Mouse (Mus musculus) midbrain, embryonic 11.5 days (tissue): ENCODE results near the gene Tex264. TPM values are rescaled to one million over a fixed set of nuclear protein-coding genes. Genes with fewer than 3 reads are reported as not detected.

ENCODE experiments used
- ATAC-seq: fragments of 200-750 bp; cut with Nextera tagmentation; 2 replicates; pipeline ENCODE4 v1.8.0; 2017; ENCODE audit warnings: moderate TSS enrichment, moderate library complexity; ENCODE audit not compliant: low FRiP score
- DNase-seq: peaks from one replicate; pipeline ENCODE4 v3.0.0; 2015; ENCODE audit warnings: low spot score; ENCODE audit errors: missing footprints
- H3K27ac ChIP-seq: fragments of 300-500 bp; sonication (generic); 2 replicates; pipeline ENCODE4 v1.5.1; 2014; ENCODE audit warnings: low read depth, low read length
- H3K27me3 ChIP-seq: fragments of 300-500 bp; sonication (generic); 2 replicates; pipeline ENCODE4 v1.6.1; 2014; ENCODE audit warnings: mild to moderate bottlenecking, low read length, moderate library complexity, mixed read lengths; ENCODE audit not compliant: control insufficient read depth, insufficient read depth
- H3K36me3 ChIP-seq: fragments of 300-500 bp; sonication (generic); 2 replicates; pipeline ENCODE4 v1.6.1; 2014; ENCODE audit warnings: mild to moderate bottlenecking, low read length, moderate library complexity, mixed read lengths; ENCODE audit not compliant: control insufficient read depth, insufficient read depth
- H3K4me1 ChIP-seq: fragments of 300-500 bp; sonication (generic); 2 replicates; pipeline ENCODE4 v1.6.1; 2014; ENCODE audit warnings: low read length; ENCODE audit not compliant: control insufficient read depth, insufficient read depth
- H3K4me2 ChIP-seq: fragments of 300-500 bp; sonication (generic); 2 replicates; pipeline ENCODE4 v1.6.1; 2014; ENCODE audit warnings: mild to moderate bottlenecking, moderate library complexity
- H3K4me3 ChIP-seq: fragments of 300-500 bp; sonication (generic); 2 replicates; pipeline ENCODE4 v1.5.1; 2014; ENCODE audit warnings: low read depth, low read length
- H3K9ac ChIP-seq: fragments of 300-500 bp; sonication (generic); 2 replicates; pipeline ENCODE4 v1.6.1; 2014; ENCODE audit warnings: low read length
- H3K9me3 ChIP-seq: fragments of 300-500 bp; sonication (generic); 2 replicates; pipeline ENCODE4 v1.6.1; 2016; ENCODE audit warnings: low read length; ENCODE audit not compliant: control insufficient read depth
- WGBS: fragments of 180-500 bp; shearing (Covaris S2); extraction: QIAGEN DNeasy Blood & Tissue Kit; methylation state at CpG from one replicate; pipeline ENCODE4 v1.1.7; 2014; 5-methylcytosine and 5-hydroxymethylcytosine counted together
- polyA plus RNA-seq: library from polyadenylated mRNA; unstranded; fragments of >200 nt; fragmentation: Nextera tagmentation; extraction: Ambion mirVana; gene quantifications from 2 replicates; pipeline ENCODE4 v1.2.1, GENCODE M21; 2014

Tex264 gene
- 24.6 and 27.1 TPM in 2 replicates for polyA plus RNA-seq

GRCm38 (mm10) chr9:106685249-106686101 is at the start of gene Tex264:
Tex264 (minus strand) TSS chr9:106685927.
- H3K9ac ChIP-seq = peak within 1 kb of the TSS; percentile 77
- no peaks in the 10 kb centered on the region for H3K36me3 ChIP-seq
- peak; percentile 95 for DNase-seq
- no peaks in the 10 kb centered on the region for H3K27me3 ChIP-seq
- H3K27ac ChIP-seq = no peak within 1 kb of the TSS; the same call in 1 of the 2 replicates
- peak within 1 kb of the TSS; percentile 98 for H3K4me2 ChIP-seq
- WGBS = under 1% methylated on average over 75 of the region's 86 CpGs
- peak; percentile 86 for ATAC-seq
- peaks cover 9% of the 10 kb centered on the region; the same call in 1 of the 2 replicates for H3K4me1 ChIP-seq
- peak within 1 kb of the TSS; percentile 73 for H3K4me3 ChIP-seq
- no peaks in the 10 kb centered on the region for H3K9me3 ChIP-seq

GRCm38 (mm10) chr9:106733690-106734089 is 48.0 kb upstream of the Tex264 start:
- Histone ChIP-seq H3K4me3 (no peak overlapping the region), H3K9me3 (no peaks in the 10 kb centered on the region), H3K4me2 (no peak overlapping the region), H3K27ac (no peak overlapping the region), H3K27me3 (no peaks in the 10 kb centered on the region), H3K4me1 (no peaks in the 10 kb centered on the region), H3K36me3 (no peaks in the 10 kb centered on the region), H3K9ac (no peak overlapping the region)
- peak; percentile 61 for DNase-seq
- no peak for ATAC-seq
- WGBS = 89% methylated on average over 2 of the region's 2 CpGs

GRCm38 (mm10) chr9:106729416-106729815 is 43.7 kb upstream of the Tex264 start:
- ATAC-seq (no peak), DNase-seq (peak; percentile 61)
- Histone ChIP-seq H3K4me2 (no peak overlapping the region), H3K27ac (no peak overlapping the region), H3K9ac (no peak overlapping the region), H3K4me3 (no peak overlapping the region), H3K4me1 (no peaks in the 10 kb centered on the region), H3K27me3 (no peaks in the 10 kb centered on the region), H3K36me3 (no peaks in the 10 kb centered on the region), H3K9me3 (no peaks in the 10 kb centered on the region)
- WGBS = 100% methylated on average over 2 of the region's 2 CpGs

- H3K9ac ChIP-seq = no peak overlapping the region
- 95% methylated on average over 1 of the region's 1 CpGs for WGBS
These were observed 41.2 kb upstream of the Tex264 start for GRCm38 (mm10) chr9:106726891-106727290.

GRCm38 (mm10) chr9:106725435-106725834 is 39.7 kb upstream of the Tex264 start:
- Histone ChIP-seq H3K9me3 (no peaks in the 10 kb centered on the region), H3K4me2 (no peak overlapping the region), H3K36me3 (no peaks in the 10 kb centered on the region), H3K4me1 (no peaks in the 10 kb centered on the region), H3K27me3 (no peaks in the 10 kb centered on the region), H3K9ac (no peak overlapping the region), H3K4me3 (no peak overlapping the region), H3K27ac (no peak overlapping the region)
- ATAC-seq (no peak), DNase-seq (no peak)
- 98% methylated on average over 2 of the region's 2 CpGs for WGBS

More at GRCm38 (mm10) chr9:106726891-106727290, 41.2 kb upstream of the Tex264 start:
- Histone ChIP-seq H3K4me2 (no peak overlapping the region), H3K4me1 (no peaks in the 10 kb centered on the region), H3K4me3 (no peak overlapping the region), H3K27me3 (no peaks in the 10 kb centered on the region), H3K9me3 (no peaks in the 10 kb centered on the region), H3K27ac (no peak overlapping the region), H3K36me3 (no peaks in the 10 kb centered on the region)
- DNase-seq = peak; percentile 53
- no peak for ATAC-seq

GRCm38 (mm10) chr9:106724864-106725263 is 39.1 kb upstream of the Tex264 start:
- H3K27ac ChIP-seq = no peak overlapping the region
- H3K9ac ChIP-seq = no peak overlapping the region
- ATAC-seq (no peak), DNase-seq (no peak)
- 96% methylated on average over 1 of the region's 1 CpGs for WGBS
- no peaks in the 10 kb centered on the region for H3K27me3 ChIP-seq
- no peaks in the 10 kb centered on the region for H3K4me1 ChIP-seq
- H3K36me3 ChIP-seq = no peaks in the 10 kb centered on the region
- H3K4me3 ChIP-seq = no peak overlapping the region
- H3K9me3 ChIP-seq = no peaks in the 10 kb centered on the region
- no peak overlapping the region for H3K4me2 ChIP-seq

GRCm38 (mm10) chr9:106716729-106717128 is 31.0 kb upstream of the Tex264 start:
- H3K27ac ChIP-seq = no peak overlapping the region
- no peaks in the 10 kb centered on the region for H3K27me3 ChIP-seq
- H3K4me1 ChIP-seq = no peaks in the 10 kb centered on the region
- peak; percentile 66 for DNase-seq
- H3K4me2 ChIP-seq = no peak overlapping the region
- no peak for ATAC-seq
- H3K9me3 ChIP-seq = no peaks in the 10 kb centered on the region
- H3K4me3 ChIP-seq = no peak overlapping the region
- H3K36me3 ChIP-seq = peaks cover 14% of the 10 kb centered on the region
- 93% methylated on average over 4 of the region's 4 CpGs for WGBS
- H3K9ac ChIP-seq = no peak overlapping the region

GRCm38 (mm10) chr9:106716232-106716631 is 30.5 kb upstream of the Tex264 start:
- 96% methylated on average over 2 of the region's 2 CpGs for WGBS
- no peaks in the 10 kb centered on the region for H3K4me1 ChIP-seq
- H3K36me3 ChIP-seq = peaks cover 14% of the 10 kb centered on the region

GRCm38 (mm10) chr9:106712470-106712869 is 26.7 kb upstream of the Tex264 start:
- WGBS = 94% methylated on average over 2 of the region's 2 CpGs
- peaks cover 19% of the 10 kb centered on the region for H3K36me3 ChIP-seq

More at GRCm38 (mm10) chr9:106716232-106716631, 30.5 kb upstream of the Tex264 start:
- no peak for ATAC-seq
- no peaks in the 10 kb centered on the region for H3K27me3 ChIP-seq
- H3K4me2 ChIP-seq = no peak overlapping the region
- DNase-seq = peak; percentile 56
- H3K4me3 ChIP-seq = no peak overlapping the region
- no peaks in the 10 kb centered on the region for H3K9me3 ChIP-seq
- H3K27ac ChIP-seq = no peak overlapping the region
- H3K9ac ChIP-seq = no peak overlapping the region

More at GRCm38 (mm10) chr9:106712470-106712869, 26.7 kb upstream of the Tex264 start:
- H3K4me3 ChIP-seq = no peak overlapping the region
- H3K9ac ChIP-seq = no peak overlapping the region
- no peak for ATAC-seq
- H3K27me3 ChIP-seq = no peaks in the 10 kb centered on the region
- no peaks in the 10 kb centered on the region for H3K4me1 ChIP-seq
- no peak overlapping the region for H3K4me2 ChIP-seq
- DNase-seq = peak; percentile 10
- no peak overlapping the region for H3K27ac ChIP-seq
- no peaks in the 10 kb centered on the region for H3K9me3 ChIP-seq
